Mouse (Mus musculus): ENCODE data around the gene Cacna1g.

GRCm38 (mm10) chr11:94394107-94394506, 79.9 kb downstream of the Cacna1g start:
- TF ChIP-seq CTCF (IDR thresholded peaks at IDR 0.05; ENCODE audit: low read depth) = no peak
- TF ChIP-seq EP300 (IDR thresholded peaks at IDR 0.05; ENCODE audit: low read depth) = no peak

All from liver, postnatal 0 days (tissue).